Mouse (Mus musculus): ENCODE data around the gene 1110051M20Rik. TPM values are rescaled to one million over a fixed set of nuclear protein-coding genes. Genes with fewer than 3 reads are reported as not detected.

The 1110051M20Rik gene
- polyA plus RNA-seq, 1 experiment from 2014 or later: 42.3 TPM

- WGBS: 84% methylated on average over 8 of the region's 8 CpGs
- H3K36me3 ChIP-seq (ENCODE audit: control insufficient read depth, insufficient read depth, low read length): no peaks in the 10 kb centered on the region
- H3K4me1 ChIP-seq (ENCODE audit: control insufficient read depth, insufficient read depth, low read length): peaks cover 19% of the 10 kb centered on the region
- no peak overlapping the region for H3K27ac ChIP-seq (ENCODE audit: low read length)
- no peak overlapping the region for H3K4me2 ChIP-seq (ENCODE audit: low read depth, low read length)
- no peak for ATAC-seq (ENCODE audit: insufficient read depth, low FRiP score)
- no peaks in the 10 kb centered on the region for H3K27me3 ChIP-seq (ENCODE audit: control insufficient read depth, insufficient read depth, low read length)
- H3K9me3 ChIP-seq (replicated peaks; ENCODE audit: control insufficient read depth, low read length): no peaks in the 10 kb centered on the region
- H3K9ac ChIP-seq (ENCODE audit: low read length): no peak overlapping the region
- no peak overlapping the region for H3K4me3 ChIP-seq (replicated peaks; ENCODE audit: low read length)
Observed at GRCm38 (mm10) chr2:91329996-91330738, 114.3 kb downstream of the 1110051M20Rik start.

DNA sequence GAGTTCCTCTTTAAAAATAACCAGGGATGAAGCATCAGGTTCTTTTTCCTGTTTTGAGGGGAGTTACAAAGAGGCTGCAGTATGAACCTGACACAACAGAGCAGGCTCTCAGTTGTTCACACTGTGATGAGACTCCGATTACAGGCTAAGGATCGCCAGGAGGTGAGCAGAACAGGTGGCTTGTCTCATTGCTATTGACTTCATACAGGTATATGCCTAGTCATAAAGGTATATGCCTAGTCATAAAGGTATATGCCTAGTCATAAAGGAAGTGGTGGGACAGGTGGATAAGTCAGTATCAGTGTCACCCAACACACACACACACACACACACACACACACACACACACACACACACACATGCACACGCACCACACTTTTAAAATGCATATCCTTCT is 115.8 kb downstream of the 1110051M20Rik start:
- no peak overlapping the region for H3K4me3 ChIP-seq (replicated peaks; ENCODE audit: low read length)
- peak overlapping the region; percentile 23; the same call in 1 of the 2 replicates for H3K9ac ChIP-seq (ENCODE audit: low read length)
- no peak for ATAC-seq (ENCODE audit: insufficient read depth, low FRiP score)
- peaks cover 16% of the 10 kb centered on the region for H3K4me1 ChIP-seq (ENCODE audit: control insufficient read depth, insufficient read depth, low read length)
- H3K9me3 ChIP-seq (replicated peaks; ENCODE audit: control insufficient read depth, low read length): no peaks in the 10 kb centered on the region
- no peak overlapping the region for H3K4me2 ChIP-seq (ENCODE audit: low read depth, low read length)
- no peaks in the 10 kb centered on the region for H3K27me3 ChIP-seq (ENCODE audit: control insufficient read depth, insufficient read depth, low read length)
- H3K36me3 ChIP-seq (ENCODE audit: control insufficient read depth, insufficient read depth, low read length): no peaks in the 10 kb centered on the region
- 80% methylated on average over 3 of the region's 3 CpGs for WGBS
- H3K27ac ChIP-seq (ENCODE audit: low read length): 0 out of 2 replicates have a peak overlapping the region, but pooled peaks have one; percentile 41

GRCm38 (mm10) chr2:91327968-91328728 is 116.4 kb downstream of the 1110051M20Rik start:
- Histone ChIP-seq H3K27ac (ENCODE audit: low read length) (0 out of 2 replicates have a peak overlapping the region, but pooled peaks have one; percentile 41), H3K9ac (ENCODE audit: low read length) (peak overlapping the region; percentile 23; the same call in 1 of the 2 replicates), H3K27me3 (ENCODE audit: control insufficient read depth, insufficient read depth, low read length) (no peaks in the 10 kb centered on the region), H3K4me1 (ENCODE audit: control insufficient read depth, insufficient read depth, low read length) (peaks cover 16% of the 10 kb centered on the region), H3K36me3 (ENCODE audit: control insufficient read depth, insufficient read depth, low read length) (no peaks in the 10 kb centered on the region), H3K9me3 (replicated peaks; ENCODE audit: control insufficient read depth, low read length) (no peaks in the 10 kb centered on the region), H3K4me2 (ENCODE audit: low read depth, low read length) (no peak overlapping the region), H3K4me3 (replicated peaks; ENCODE audit: low read length) (no peak overlapping the region)
- no peak for ATAC-seq (ENCODE audit: insufficient read depth, low FRiP score)
- 57% methylated on average over 12 of the region's 12 CpGs for WGBS

DNA sequence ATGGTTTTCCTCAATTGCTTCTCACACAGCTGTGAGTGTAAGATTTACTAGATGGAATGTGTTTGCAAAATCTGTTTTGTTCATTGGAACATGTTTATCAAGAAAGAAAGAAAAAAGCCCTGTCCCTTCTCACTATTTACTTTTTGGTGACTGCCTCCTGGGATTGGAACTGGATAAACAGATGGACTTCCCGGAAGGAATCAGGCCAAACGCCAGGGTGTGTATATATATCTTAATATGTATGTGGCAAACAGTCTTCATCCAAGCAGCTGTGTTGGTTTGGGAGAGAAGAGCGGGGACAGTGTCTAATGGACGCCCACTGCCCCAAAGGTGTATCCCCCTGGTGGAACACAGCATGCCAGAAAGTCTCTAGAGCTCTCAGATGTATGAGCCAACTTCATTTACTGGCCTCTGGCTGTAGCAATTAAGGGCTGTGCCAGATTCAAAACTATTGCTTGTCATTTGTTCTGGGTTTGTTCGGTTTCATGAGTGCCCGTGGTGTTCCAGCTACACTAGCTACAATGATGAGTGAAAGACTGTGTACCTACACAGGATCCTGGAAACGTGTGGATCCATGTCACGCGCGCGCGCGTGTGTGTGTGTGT is 117.7 kb downstream of the 1110051M20Rik start:
- Histone ChIP-seq H3K36me3 (ENCODE audit: control insufficient read depth, insufficient read depth, low read length) (no peaks in the 10 kb centered on the region), H3K27me3 (ENCODE audit: control insufficient read depth, insufficient read depth, low read length) (no peaks in the 10 kb centered on the region), H3K9ac (ENCODE audit: low read length) (no peak overlapping the region), H3K4me2 (ENCODE audit: low read depth, low read length) (no peak overlapping the region), H3K4me3 (replicated peaks; ENCODE audit: low read length) (no peak overlapping the region), H3K9me3 (replicated peaks; ENCODE audit: control insufficient read depth, low read length) (no peaks in the 10 kb centered on the region), H3K4me1 (ENCODE audit: control insufficient read depth, insufficient read depth, low read length) (peaks cover 16% of the 10 kb centered on the region), H3K27ac (ENCODE audit: low read length) (peak overlapping the region; percentile 74)
- WGBS: 77% methylated on average over 13 of the region's 13 CpGs
- no peak for ATAC-seq (ENCODE audit: insufficient read depth, low FRiP score)

- Histone ChIP-seq H3K9ac (ENCODE audit: low read length) (no peak overlapping the region), H3K4me1 (ENCODE audit: control insufficient read depth, insufficient read depth, low read length) (peaks cover 24% of the 10 kb centered on the region), H3K9me3 (replicated peaks; ENCODE audit: control insufficient read depth, low read length) (no peaks in the 10 kb centered on the region), H3K36me3 (ENCODE audit: control insufficient read depth, insufficient read depth, low read length) (no peaks in the 10 kb centered on the region), H3K27me3 (ENCODE audit: control insufficient read depth, insufficient read depth, low read length) (no peaks in the 10 kb centered on the region), H3K4me3 (replicated peaks; ENCODE audit: low read length) (no peak overlapping the region), H3K27ac (ENCODE audit: low read length) (peak overlapping the region; percentile 13; the same call in 1 of the 2 replicates), H3K4me2 (ENCODE audit: low read depth, low read length) (no peak overlapping the region)
- 60% methylated on average over 15 of the region's 15 CpGs for WGBS
- ATAC-seq (ENCODE audit: insufficient read depth, low FRiP score): no peak
Observed at GRCm38 (mm10) chr2:91324761-91325421, 119.6 kb downstream of the 1110051M20Rik start.

- Histone ChIP-seq H3K36me3 (ENCODE audit: control insufficient read depth, insufficient read depth, low read length) (no peaks in the 10 kb centered on the region), H3K4me3 (replicated peaks; ENCODE audit: low read length) (no peak overlapping the region), H3K9ac (ENCODE audit: low read length) (no peak overlapping the region), H3K4me2 (ENCODE audit: low read depth, low read length) (no peak overlapping the region), H3K9me3 (replicated peaks; ENCODE audit: control insufficient read depth, low read length) (no peaks in the 10 kb centered on the region), H3K4me1 (ENCODE audit: control insufficient read depth, insufficient read depth, low read length) (peaks cover 24% of the 10 kb centered on the region), H3K27me3 (ENCODE audit: control insufficient read depth, insufficient read depth, low read length) (no peaks in the 10 kb centered on the region), H3K27ac (ENCODE audit: low read length) (no peak overlapping the region)
- WGBS: 86% methylated on average over 1 of the region's 1 CpGs
- ATAC-seq (ENCODE audit: insufficient read depth, low FRiP score): no peak
Observed at GRCm38 (mm10) chr2:91324346-91324745, 120.2 kb downstream of the 1110051M20Rik start.

GRCm38 (mm10) chr2:91322490-91322889 is 122.0 kb downstream of the 1110051M20Rik start:
- Histone ChIP-seq H3K36me3 (ENCODE audit: control insufficient read depth, insufficient read depth, low read length) (no peaks in the 10 kb centered on the region), H3K27me3 (ENCODE audit: control insufficient read depth, insufficient read depth, low read length) (no peaks in the 10 kb centered on the region), H3K9ac (ENCODE audit: low read length) (no peak overlapping the region), H3K9me3 (replicated peaks; ENCODE audit: control insufficient read depth, low read length) (no peaks in the 10 kb centered on the region), H3K4me1 (ENCODE audit: control insufficient read depth, insufficient read depth, low read length) (peaks cover 20% of the 10 kb centered on the region), H3K4me3 (replicated peaks; ENCODE audit: low read length) (no peak overlapping the region), H3K27ac (ENCODE audit: low read length) (peak overlapping the region; percentile 86), H3K4me2 (ENCODE audit: low read depth, low read length) (no peak overlapping the region)
- WGBS: 71% methylated on average over 4 of the region's 4 CpGs
- peak; percentile 68; the same call in 1 of the 2 replicates for ATAC-seq (ENCODE audit: insufficient read depth, low FRiP score)

GRCm38 (mm10) chr2:91321923-91322322 is 122.6 kb downstream of the 1110051M20Rik start:
- Histone ChIP-seq H3K27me3 (ENCODE audit: control insufficient read depth, insufficient read depth, low read length) (no peaks in the 10 kb centered on the region), H3K4me1 (ENCODE audit: control insufficient read depth, insufficient read depth, low read length) (peaks cover 16% of the 10 kb centered on the region), H3K36me3 (ENCODE audit: control insufficient read depth, insufficient read depth, low read length) (no peaks in the 10 kb centered on the region), H3K4me2 (ENCODE audit: low read depth, low read length) (no peak overlapping the region), H3K9me3 (replicated peaks; ENCODE audit: control insufficient read depth, low read length) (no peaks in the 10 kb centered on the region), H3K27ac (ENCODE audit: low read length) (peak overlapping the region; percentile 86), H3K4me3 (replicated peaks; ENCODE audit: low read length) (no peak overlapping the region), H3K9ac (ENCODE audit: low read length) (no peak overlapping the region)
- WGBS: 78% methylated on average over 2 of the region's 2 CpGs
- ATAC-seq (ENCODE audit: insufficient read depth, low FRiP score): no peak
